Mouse (Mus musculus) gastrocnemius, postnatal 25 days (tissue): Measurements from ENCODE around the gene AI481877. TPM values are rescaled to one million over a fixed set of nuclear protein-coding genes. Genes with fewer than 3 reads are reported as not detected.

Experiments
- total RNA-seq, 2 experiments: library from RNA; stranded (reverse); gene quantifications; 1 replicate in 1 of 2; 2 replicates in 1 of 2; pipeline ENCODE4 v1.2.3; 2021

Gene AI481877
- total RNA-seq, 2 experiments from 2014 or later, result not detected

Other genes with a start within 250 kb of the AI481877 start
- gene Ecpas, start 226.2 kb downstream of the AI481877 start, total RNA-seq, result 100 to 1,000 TPM; 281 to 313 TPM
- gene Zkscan16, start 195.4 kb downstream of the AI481877 start, total RNA-seq, result not detected
- 1 to 10 TPM; 1.5 to 2.4 TPM for gene Ptgr1, start 151.9 kb downstream of the AI481877 start, total RNA-seq
- gene Dnajc25, start 143.9 kb downstream of the AI481877 start, total RNA-seq, result 10 to 100 TPM; 10.5 to 11.1 TPM
- 1 to 10 TPM in 1 of 2 experiments, under 1 TPM in 1; 0.78 to 1.3 TPM for gene Gm20503, start 135.8 kb downstream of the AI481877 start, total RNA-seq
- gene Gng10, start 103.9 kb downstream of the AI481877 start, total RNA-seq, result 10 to 100 TPM in 1 of 2 experiments, 1 to 10 TPM in 1; 8.3 to 11.9 TPM
- gene Ugcg, start 50.3 kb upstream of the AI481877 start, total RNA-seq, result 1 to 10 TPM; 7.8 to 8.7 TPM